Mouse (Mus musculus): ENCODE measurements around the gene Muc20.
A peak's percentile ranks its signal among the peaks of the same experiment; 100 is the strongest.

Muc20 gene

DNA sequence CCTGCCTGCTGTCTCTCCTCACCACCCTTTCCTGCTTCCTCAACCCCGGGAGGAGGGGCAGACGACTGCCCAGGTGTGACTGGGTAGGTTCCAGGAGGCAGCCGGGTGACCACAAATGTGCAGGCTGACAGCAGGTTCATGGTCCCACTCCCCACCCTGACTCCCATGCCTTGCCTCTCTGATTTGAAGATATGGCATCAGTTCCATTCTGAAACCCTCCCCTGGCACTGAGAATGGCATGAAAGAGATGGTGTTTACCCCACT, at the start of gene Muc20:
Gene Muc20 (minus strand): TSS at position 10 of the 264 bp plus-strand sequence.
- DNase-seq (ENCODE audit: low spot score in 2 of 2): no peak

- no peak for DNase-seq (ENCODE audit: low spot score in 2 of 2)
These were observed 34.3 kb upstream of the Muc20 start for GRCm38 (mm10) chr16:32831501-32831900.

DNA sequence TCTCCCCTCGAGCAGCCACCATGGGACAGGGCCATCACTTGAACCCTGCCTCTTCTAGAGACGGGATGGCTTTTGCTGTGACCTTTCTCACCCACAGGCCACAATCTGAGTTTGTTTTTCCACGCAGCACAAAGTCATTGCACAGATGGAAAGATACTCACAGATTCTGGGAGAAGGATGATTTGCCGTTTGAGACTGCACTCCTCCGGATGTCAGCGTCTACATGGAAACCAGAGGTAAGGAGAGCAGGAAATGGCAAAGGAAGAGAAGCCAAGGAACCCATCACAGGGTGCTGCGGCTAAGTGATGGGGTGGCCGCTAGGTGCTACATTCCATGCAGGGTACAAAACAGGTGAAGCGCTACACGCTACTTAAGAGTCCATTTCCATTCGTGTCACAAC, 31.9 kb upstream of the Muc20 start:
- no peak for DNase-seq (ENCODE audit: low spot score in 2 of 2)

- no peak for DNase-seq (ENCODE audit: low spot score in 2 of 2)
These were observed 29.3 kb upstream of the Muc20 start for GRCm38 (mm10) chr16:32826521-32826920.

GRCm38 (mm10) chr16:32825380-32825779, 28.1 kb upstream of the Muc20 start:
- DNase-seq (ENCODE audit: low spot score in 2 of 2): no peak

DNA sequence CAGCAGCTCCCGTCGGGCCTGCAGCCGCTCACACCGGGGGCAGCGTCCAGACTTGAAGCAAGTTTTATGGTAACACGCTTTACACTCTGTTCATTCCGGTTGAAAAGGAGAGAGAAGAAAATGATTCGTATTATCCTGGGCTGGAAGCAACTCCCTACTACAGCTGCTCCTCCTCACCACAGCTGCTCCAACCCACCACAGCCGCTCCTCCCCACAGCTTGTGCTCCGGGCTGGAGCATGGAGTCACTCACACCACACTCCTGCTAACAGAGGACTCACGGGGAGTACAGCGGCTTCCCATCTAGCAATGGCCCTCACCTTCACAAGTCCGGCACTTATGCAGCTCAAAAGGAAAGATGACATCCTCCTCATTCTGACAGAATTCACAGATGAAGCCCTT, 26.8 kb upstream of the Muc20 start:
- no peak for DNase-seq (ENCODE audit: low spot score in 2 of 2)

DNA sequence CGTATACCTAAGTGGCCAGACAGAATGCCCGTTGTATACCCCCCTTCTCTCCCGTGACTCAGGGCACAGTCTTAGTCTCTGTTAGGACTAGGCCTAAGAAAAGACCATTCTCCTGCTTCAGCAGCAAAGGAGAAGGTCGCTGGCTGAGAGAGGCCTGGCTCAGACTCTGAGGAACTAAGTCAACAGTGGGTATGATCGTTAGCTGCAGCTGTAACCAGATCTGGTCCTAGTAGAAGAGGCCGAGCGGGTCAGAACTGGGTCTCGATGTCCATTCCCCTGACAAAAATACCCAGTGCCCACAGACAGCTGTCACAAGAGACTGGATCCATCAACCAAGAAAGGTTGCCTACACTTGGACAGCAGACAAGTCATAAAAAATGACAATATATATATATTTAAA, 26.3 kb upstream of the Muc20 start:
- DNase-seq (ENCODE audit: low spot score in 2 of 2): no peak

DNA sequence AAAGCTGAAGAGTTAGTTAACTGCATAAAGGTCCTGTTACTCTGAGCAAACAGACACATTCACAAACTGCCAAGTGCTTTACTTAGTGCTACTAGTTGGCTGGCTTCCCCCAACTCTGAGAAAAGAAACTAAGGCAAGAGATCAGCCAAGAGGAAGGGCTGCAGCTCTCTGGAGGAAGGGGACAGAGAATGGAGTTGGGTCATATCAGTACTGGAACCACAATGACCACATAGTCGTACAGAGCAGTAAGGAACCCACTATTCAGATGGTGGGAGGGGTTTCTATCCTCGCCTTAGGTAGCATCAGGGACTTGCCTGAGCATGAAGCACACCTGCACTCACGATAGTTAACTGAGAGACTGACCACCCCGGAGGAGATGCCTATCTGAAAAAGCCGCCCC, 25.6 kb upstream of the Muc20 start:
- no peak for DNase-seq (ENCODE audit: low spot score in 2 of 2)

DNA sequence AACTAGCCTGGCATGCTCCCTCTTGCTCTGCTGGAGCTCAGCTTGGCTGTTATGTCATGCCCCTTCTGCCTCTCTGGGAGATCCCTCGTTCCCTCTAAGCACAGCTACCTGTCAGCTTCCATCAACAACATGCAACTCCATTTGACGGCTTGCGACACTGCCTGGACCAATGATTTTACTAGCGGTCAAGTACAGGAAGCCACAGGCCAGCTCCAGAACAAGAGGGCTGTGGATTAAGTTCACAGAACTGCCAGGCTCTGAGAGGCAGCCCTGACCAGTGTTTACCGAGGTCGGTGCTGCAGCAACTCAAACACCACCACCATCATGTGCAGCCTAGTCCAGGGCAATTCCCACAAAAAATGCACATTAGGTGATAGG, 25.2 kb upstream of the Muc20 start:
- DNase-seq (ENCODE audit: low spot score in 2 of 2): no peak

- DNase-seq (ENCODE audit: low spot score in 2 of 2): peak; percentile 50 to 67
These were observed 24.7 kb upstream of the Muc20 start for GRCm38 (mm10) chr16:32821772-32822449.

DNA sequence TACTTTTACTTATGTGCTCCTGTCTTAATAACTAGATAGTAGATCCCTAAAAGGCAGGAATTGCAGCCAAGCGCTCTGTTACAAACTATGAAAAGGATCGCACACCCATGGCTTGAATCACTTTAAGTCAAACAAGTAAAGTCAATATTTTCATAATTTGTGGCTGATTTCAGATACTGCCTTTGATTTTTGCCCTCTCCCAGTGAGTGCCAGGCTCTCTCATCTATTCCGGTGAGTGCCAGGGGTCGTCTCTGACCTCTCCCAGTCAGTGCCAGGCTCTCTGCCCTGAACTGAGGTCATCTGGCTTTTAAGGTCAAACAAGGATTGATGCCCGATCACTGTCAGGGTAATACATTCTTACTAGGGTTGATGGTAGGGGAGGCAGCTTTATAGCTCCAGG, 21.2 kb upstream of the Muc20 start:
- DNase-seq (ENCODE audit: low spot score in 2 of 2): no peak

GRCm38 (mm10) chr16:32818036-32818435, 20.8 kb upstream of the Muc20 start:
- no peak for DNase-seq (ENCODE audit: low spot score in 2 of 2)

- no peak for DNase-seq (ENCODE audit: low spot score in 2 of 2)
These were observed 17.9 kb upstream of the Muc20 start for GRCm38 (mm10) chr16:32815160-32815605.

- peak in 1 of 2 experiments; percentile 41 for DNase-seq (ENCODE audit: low spot score in 2 of 2)
These were observed 17.3 kb upstream of the Muc20 start for GRCm38 (mm10) chr16:32814539-32814938.

DNA sequence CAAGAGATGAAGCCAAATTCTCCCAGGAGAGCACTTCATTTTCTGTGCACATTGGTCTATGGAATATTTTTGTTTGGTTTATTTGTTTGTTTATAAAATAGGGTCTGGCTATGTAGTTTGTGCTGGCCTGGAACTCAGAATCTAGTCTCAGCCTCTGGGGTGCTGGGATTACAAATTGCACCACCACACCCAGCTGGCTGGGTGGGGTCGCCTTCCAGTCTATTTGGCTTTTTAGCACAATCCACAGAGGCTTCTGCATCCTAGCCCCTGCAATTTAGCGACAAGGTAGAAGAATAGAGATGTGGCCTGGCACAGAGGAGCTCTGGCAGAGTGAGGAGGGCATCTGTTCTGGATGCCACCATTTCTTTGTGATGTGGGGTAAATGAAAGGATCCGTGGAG, 16.5 kb upstream of the Muc20 start:
- DNase-seq (ENCODE audit: low spot score in 2 of 2): no peak

DNA sequence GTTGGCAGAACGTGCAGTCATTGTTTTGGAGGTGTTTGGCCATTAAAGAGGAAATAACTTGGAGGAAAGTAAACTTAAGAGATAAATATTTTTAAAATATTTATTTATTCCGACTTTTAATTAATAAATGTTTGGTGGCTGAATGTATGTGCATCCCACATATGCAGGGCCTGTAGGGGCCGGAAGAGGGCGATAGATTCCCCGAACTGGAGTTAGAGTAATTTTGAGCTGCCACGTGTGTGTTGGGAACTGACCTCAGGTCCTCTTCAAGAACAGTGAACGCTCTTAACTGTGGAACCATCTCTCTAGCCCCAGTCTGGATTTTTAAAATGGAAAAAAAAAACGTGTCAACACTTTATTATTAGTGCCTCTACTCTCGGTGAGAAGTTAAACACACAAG, 16.1 kb upstream of the Muc20 start:
- DNase-seq (ENCODE audit: low spot score in 2 of 2): no peak

GRCm38 (mm10) chr16:32812888-32813361, 15.7 kb upstream of the Muc20 start:
- peak; percentile 74 to 83 for DNase-seq (ENCODE audit: low spot score in 2 of 2)

- no peak for DNase-seq (ENCODE audit: low spot score in 2 of 2)
These were observed 13.1 kb upstream of the Muc20 start, which contains the start of gene Smbd1 for GRCm38 (mm10) chr16:32810321-32810720. Gene Smbd1, minus strand, starts transcription at chr16:32810477.

DNA sequence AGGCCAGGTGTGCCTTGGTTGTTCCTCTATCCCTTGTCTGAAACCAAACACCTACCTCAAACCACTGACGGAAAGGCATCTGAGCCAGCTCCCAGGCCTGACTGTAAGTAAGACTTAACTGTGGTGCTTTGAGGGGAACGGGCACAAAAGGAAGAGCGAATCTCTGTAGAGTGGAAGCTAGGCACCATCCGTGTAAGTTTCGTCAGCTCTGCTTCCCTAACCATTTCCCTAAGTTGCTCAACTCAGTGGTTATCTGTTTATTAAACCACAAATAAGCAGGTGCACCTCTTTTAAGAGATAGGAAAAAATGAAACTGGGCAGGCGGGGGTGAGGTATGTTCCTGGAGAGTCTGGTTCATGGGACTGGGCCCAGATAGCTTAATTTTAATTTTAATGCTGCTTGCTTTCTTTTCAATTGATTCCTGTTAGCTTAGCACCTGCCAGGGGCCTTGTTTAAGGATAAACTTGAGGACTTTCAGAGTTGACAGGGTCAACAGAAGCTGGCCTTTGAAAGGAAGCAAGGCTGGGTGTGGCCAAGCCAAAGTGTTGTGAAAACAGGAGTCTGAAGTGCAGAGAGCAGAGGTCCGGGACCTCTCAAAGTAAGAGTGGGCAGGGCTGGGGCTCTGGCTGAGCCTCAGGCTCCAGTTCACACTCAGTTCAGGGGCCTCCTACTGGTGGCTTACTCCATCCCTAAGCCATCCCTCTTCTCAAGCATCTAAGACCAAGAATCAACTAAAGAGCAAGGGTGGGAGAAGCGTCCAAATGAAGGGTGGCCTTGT, 10.4 kb upstream of the Muc20 start:
- no peak for DNase-seq (ENCODE audit: low spot score in 2 of 2)

DNA sequence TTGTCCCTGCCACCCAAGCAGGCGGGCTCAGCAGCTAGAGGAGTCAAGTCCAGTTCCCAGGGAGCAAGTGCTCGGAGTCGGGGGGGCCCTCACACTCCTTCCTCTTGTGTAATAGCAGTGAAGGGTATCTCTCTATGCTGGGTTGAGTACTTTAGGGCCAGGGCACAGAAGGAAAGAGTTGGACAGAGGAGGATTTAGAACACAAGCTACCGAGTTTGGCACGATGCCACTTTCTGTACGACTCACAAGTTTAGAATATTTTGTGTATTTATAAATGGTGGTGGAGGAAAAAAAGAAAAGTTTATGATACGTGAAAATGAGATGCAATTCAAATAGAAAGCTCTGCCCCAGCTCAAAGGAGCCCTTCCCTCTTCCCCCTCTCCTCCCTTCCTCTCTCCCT, 7.9 kb upstream of the Muc20 start:
- no peak for DNase-seq (ENCODE audit: low spot score in 2 of 2)

DNA sequence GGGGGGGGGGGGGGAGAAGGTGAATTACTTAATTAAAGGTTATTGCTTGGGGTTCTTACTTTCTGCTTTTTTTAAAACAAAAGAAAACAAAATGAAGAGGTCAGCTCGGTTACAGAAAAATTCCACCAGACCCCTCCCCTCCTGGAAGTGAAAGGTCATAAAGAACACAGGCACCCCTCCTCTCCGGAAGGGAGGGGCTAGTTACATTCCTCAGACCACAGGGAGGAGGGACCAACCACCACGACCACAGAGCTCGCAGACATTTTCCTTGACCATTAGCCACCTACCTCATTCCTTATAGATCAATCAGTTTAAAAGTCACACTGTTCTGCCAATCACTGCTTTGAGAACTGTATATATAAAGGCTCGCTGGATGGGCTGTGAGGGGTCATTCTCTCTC, 6.7 kb upstream of the Muc20 start:
- no peak for DNase-seq (ENCODE audit: low spot score in 2 of 2)

DNA sequence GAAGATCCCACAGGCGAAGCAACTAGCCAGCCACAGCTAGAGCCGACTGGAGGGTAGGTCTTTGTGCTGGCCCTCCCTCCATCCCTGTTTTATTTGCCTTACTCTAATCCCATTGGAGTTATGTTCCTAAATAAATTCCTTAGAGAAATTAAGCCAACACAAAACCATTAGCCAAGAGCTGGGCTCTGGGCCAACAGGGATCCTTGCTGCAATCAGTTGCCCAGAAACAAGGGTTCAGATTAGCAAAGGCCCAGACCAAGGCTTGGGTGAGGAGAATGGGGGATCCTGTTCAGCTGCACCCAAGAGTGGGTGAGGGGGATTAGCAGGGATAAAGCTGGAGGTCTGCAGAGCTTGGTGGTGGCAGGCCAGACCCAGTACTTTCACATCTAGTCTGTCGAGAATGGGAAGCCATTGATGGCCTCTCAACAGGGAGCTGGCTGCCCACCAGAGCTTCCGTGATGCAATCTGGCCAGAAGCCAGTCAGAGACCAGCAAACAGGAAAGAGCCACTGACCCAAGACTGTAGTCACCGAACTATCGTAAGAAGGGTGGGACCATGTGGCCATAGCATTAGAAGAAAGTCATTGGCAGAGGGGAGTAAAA, 6.1 kb upstream of the Muc20 start:
- peak; percentile 22 to 82 for DNase-seq (ENCODE audit: low spot score in 2 of 2)
